Mouse (Mus musculus): ENCODE measurements around the gene Gng7.

Gng7 gene

DNA sequence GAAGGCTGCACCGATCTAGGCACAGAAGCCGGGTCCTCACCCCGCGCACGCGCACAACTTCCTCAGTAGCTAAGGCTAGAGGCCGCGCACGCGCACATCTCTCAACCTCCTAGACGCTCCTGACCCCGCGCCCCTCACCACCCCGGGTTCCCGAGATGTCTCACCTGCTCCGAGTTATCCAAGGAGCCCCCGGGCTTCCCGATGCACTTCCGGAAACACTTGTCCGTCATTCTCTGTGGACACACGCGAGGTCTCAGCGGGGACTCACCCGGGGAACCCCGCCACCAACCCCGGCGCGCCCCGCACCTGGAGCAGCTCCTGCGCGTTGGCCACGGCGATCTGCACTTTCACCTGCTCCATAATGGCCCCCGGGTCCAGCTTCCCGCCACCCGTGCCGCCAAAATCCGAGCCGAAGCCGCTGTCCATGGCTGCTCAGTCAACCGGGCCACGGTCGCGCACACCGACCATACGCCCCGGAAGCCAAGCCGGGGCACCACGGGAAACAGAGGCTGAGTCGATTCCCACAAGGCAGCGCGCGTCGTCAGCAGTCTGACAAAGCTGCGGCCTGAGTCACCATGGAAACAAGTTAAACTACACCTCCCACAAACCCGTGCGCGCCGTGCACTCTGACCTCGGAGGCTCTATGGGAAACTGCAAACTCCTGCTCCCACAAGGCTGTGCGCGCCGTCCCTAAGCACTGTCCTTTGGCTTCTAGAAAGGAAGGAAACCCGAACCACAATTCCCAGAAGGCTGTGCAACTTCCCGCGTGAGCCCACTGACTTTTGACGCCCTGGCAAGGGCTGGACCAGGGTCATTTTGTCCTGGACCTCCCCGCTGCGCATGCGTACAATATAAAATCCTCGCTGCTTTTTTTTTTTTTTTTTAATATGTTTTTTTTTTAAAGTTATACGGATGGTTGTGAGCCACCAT lies 114.2 kb downstream of the Gng7 start, which contains the start of gene Timm13:
Gene Timm13, minus strand, starts transcription at position 652 of the 930 bp plus-strand sequence.
- peak; percentile 96 to 98 for DNase-seq (ENCODE audit: low spot score in 2 of 2)

DNA sequence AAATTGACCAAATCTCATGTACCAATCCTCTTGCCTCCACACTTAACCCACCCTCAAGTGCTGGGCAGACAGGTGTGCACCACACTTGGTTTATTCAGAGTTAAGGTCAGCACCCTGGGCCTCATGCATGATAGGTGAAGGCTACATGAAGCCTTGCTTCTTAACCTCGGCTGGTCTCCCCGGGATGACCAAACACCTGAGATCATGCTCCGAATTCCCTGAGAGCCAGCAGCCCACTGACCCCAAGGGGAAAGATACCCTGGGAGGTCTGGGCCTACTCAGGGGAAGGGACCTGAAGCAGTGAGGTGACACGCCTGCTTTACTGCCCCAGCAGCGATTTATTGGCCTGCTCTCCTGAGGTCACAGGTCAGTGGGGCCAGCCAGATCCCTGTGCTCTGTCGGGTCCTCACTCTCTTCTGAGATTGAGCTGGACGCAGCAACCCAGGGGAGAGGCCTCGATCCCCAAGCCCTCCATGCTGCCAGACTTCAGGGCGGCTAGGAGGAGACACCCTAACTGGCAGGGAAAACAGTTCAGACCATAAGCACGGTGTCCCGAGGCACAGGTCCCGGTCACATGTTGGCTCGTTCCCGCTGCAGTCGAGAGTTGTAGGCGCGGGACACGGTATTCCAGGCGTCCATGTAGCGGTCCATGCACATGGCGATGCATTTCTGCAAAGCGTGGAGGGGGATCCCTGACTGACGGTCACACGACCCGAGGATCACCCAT lies 115.0 kb downstream of the Gng7 start:
- no peak for DNase-seq (ENCODE audit: low spot score in 2 of 2)

DNA sequence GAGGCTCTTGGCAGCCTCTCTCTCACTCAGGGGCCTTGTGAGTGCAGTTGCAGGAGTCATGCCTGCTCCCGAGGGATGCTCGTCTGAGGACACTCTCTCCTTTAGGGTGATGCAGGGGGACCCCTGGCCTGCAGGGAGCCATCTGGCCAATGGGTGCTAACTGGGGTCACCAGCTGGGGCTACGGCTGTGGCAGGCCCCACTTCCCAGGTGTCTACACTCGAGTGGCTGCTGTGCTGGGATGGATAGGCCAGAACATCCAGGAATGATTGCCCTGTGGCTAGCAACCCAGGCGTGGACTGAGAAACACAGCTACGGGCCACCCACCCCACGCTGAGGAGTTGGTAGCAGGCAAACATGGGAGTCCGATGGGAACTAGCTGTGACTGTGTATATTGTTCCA lies 115.7 kb downstream of the Gng7 start:
- DNase-seq (ENCODE audit: low spot score in 2 of 2) = no peak

All from urinary bladder, postnatal 4 days (tissue).